Mouse (Mus musculus): ENCODE measurements at regions not wholly inside any gene's neighbourhood (a gene's known extent, or its start where the extent isn't known, plus 50 kb on each side); places are given as distances from the start of the nearest gene placed in this dataset.

GRCm38 (mm10) chrX:11829411-11830002 is 330.6 kb downstream of the Bcor start:
- DNase-seq (ENCODE audit: low read depth, low spot score): no peak

- DNase-seq (ENCODE audit: low read depth, low spot score): no peak
Observed at GRCm38 (mm10) chrX:11837566-11837965, 322.6 kb downstream of the Bcor start.

GRCm38 (mm10) chrX:11839665-11840245 is 320.4 kb downstream of the Bcor start:
- DNase-seq (ENCODE audit: low read depth, low spot score): no peak

- DNase-seq (ENCODE audit: low read depth, low spot score): no peak
Observed at GRCm38 (mm10) chrX:11840319-11841035, 319.7 kb downstream of the Bcor start.

- no peak for DNase-seq (ENCODE audit: low read depth, low spot score)
Observed at GRCm38 (mm10) chrX:11845566-11845965, 314.6 kb downstream of the Bcor start.

- DNase-seq (ENCODE audit: low read depth, low spot score): no peak
Observed at GRCm38 (mm10) chrX:11855910-11856309, 304.2 kb downstream of the Bcor start.

- peak; percentile 13 for DNase-seq (ENCODE audit: low read depth, low spot score)
Observed at GRCm38 (mm10) chrX:11859396-11859795, 300.8 kb downstream of the Bcor start.

GRCm38 (mm10) chrX:11861119-11861708 is 298.9 kb downstream of the Bcor start:
- DNase-seq (ENCODE audit: low read depth, low spot score): no peak

GRCm38 (mm10) chrX:11861892-11862291 is 298.3 kb downstream of the Bcor start:
- DNase-seq (ENCODE audit: low read depth, low spot score): peak; percentile 17

- DNase-seq (ENCODE audit: low read depth, low spot score): no peak
Observed at GRCm38 (mm10) chrX:11863106-11863505, 297.0 kb downstream of the Bcor start.

- no peak for DNase-seq (ENCODE audit: low read depth, low spot score)
Observed at GRCm38 (mm10) chrX:11873913-11874312, 286.2 kb downstream of the Bcor start.

GRCm38 (mm10) chrX:11876636-11877035 is 283.5 kb downstream of the Bcor start:
- DNase-seq (ENCODE audit: low read depth, low spot score): no peak

- no peak for DNase-seq (ENCODE audit: low read depth, low spot score)
Observed at GRCm38 (mm10) chrX:11878028-11878427, 282.1 kb downstream of the Bcor start.

GRCm38 (mm10) chrX:11880972-11881371 is 279.2 kb downstream of the Bcor start:
- DNase-seq (ENCODE audit: low read depth, low spot score): no peak

- peak; percentile 34 for DNase-seq (ENCODE audit: low read depth, low spot score)
Observed at GRCm38 (mm10) chrX:11883738-11884716, 276.1 kb downstream of the Bcor start.

- no peak for DNase-seq (ENCODE audit: low read depth, low spot score)
Observed at GRCm38 (mm10) chrX:11892396-11892795, 267.8 kb downstream of the Bcor start.

- no peak for DNase-seq (ENCODE audit: low read depth, low spot score)
Observed at GRCm38 (mm10) chrX:11893606-11894279, 266.4 kb downstream of the Bcor start.

- DNase-seq (ENCODE audit: low read depth, low spot score): no peak
Observed at GRCm38 (mm10) chrX:11894280-11894662, 265.9 kb downstream of the Bcor start.

GRCm38 (mm10) chrX:11895396-11895795 is 264.8 kb downstream of the Bcor start:
- DNase-seq (ENCODE audit: low read depth, low spot score): no peak

- no peak for DNase-seq (ENCODE audit: low read depth, low spot score)
Observed at GRCm38 (mm10) chrX:11898280-11898679, 261.9 kb downstream of the Bcor start.

- peak; percentile 7 for DNase-seq (ENCODE audit: low read depth, low spot score)
Observed at GRCm38 (mm10) chrX:11899051-11899450, 261.1 kb downstream of the Bcor start.
